Comparison of ENCODE assay signal across 19 mouse cellular contexts in genomic region chr19:46898222-46898621, GRCm38 (mm10).
A peak's percentile ranks its signal among the peaks of the same experiment; 100 is the strongest.
DNase-seq lines count a peak whose midpoint lies in the region; ATAC-seq and TF ChIP-seq lines count a peak whose summit lies in the region.
"Had no signal": no experiment of that assay in that cellular context is flagged by ENCODE, and none has a peak within 500 bp of the region (broad histone marks: within the 10 kb centered on the region; RNA-seq: fewer than 3 reads in every experiment).

No protein-coding gene starts in this region.

- no peak for DNase-seq in cerebellum, adult 2 months
- DNase-seq in layer of hippocampus, adult 2 months (ENCODE audit: low spot score in 2 of 2) = no peak
- no peak for DNase-seq in layer of hippocampus, adult 9-10 months (ENCODE audit: low spot score)
- DNase-seq in right cerebral cortex, adult 18-20 months = peak; percentile 53
- no peak for DNase-seq in right cerebral cortex, postnatal 10 days (ENCODE audit: low spot score in 2 of 2)
- DNase-seq: adrenal gland, adult 8-10 months; adrenal gland, postnatal 25 days; cerebellum, adult 11-12 months; cerebellum, adult 9-10 months; cerebellum, postnatal 14 days; gastrocnemius, postnatal 25 days; heart, adult 2 months had no signal

- H3K27me3 ChIP-seq in cerebellum, adult 2 months (ENCODE audit: control insufficient read depth, insufficient read depth, low read length) = no peaks in the 10 kb centered on the region
- H3K27me3 ChIP-seq: forebrain, embryonic 13.5 days; hindbrain, embryonic 12.5 days; hindbrain, embryonic 15.5 days had no signal

- no peak for TF ChIP-seq CTCF in cerebellum, adult 2 months (IDR thresholded peaks at IDR 0.05; ENCODE audit: borderline replicate concordance, insufficient read depth, low read depth, low read length)
- no peak for TF ChIP-seq CTCF in layer of hippocampus, adult 2 months (conservative IDR thresholded peaks at IDR 0.05)

- peaks cover 19% of the 10 kb centered on the region for H3K4me1 ChIP-seq in cerebellum, adult 2 months (ENCODE audit: control insufficient read depth, insufficient read depth, low read length)
- H3K4me1 ChIP-seq: forebrain, embryonic 10.5 days; forebrain, embryonic 13.5 days; hindbrain, embryonic 12.5 days; hindbrain, embryonic 15.5 days had no signal

- ATAC-seq in cerebellum, adult (ENCODE audit: insufficient number of reproducible peaks, low FRiP score, low TSS enrichment) = no peak
- ATAC-seq: activated CD4-positive, CD25-positive, alpha-beta regulatory T cell, adult 4 months; forebrain, embryonic 13.5 days; forebrain, embryonic 16.5 days had no signal

- H3K4me3 ChIP-seq in cerebellum, adult 2 months (replicated peaks; ENCODE audit: insufficient read depth, low read depth, low read length) = no peak overlapping the region
- no peak overlapping the region for H3K4me3 ChIP-seq in layer of hippocampus, adult 2 months
- H3K4me3 ChIP-seq: forebrain, embryonic 10.5 days; forebrain, embryonic 13.5 days; heart, adult 2 months; hindbrain, embryonic 12.5 days; hindbrain, embryonic 15.5 days had no signal

- no peak for TF ChIP-seq POLR2A in cerebellum, adult 2 months (IDR thresholded peaks at IDR 0.05; ENCODE audit: borderline replicate concordance, insufficient read depth, low read length)

- 77% methylated on average over 5 of the region's 5 CpGs for WGBS in cerebellum, adult 2 months

- peak overlapping the region; percentile 64; the same call in 1 of the 2 replicates for H3K27ac ChIP-seq in cerebellum, adult 2 months (ENCODE audit: insufficient read depth, low read length)
- peak overlapping the region; percentile 9; the same call in 1 of the 2 replicates for H3K27ac ChIP-seq in layer of hippocampus, adult 2 months
- H3K27ac ChIP-seq: forebrain, embryonic 10.5 days; forebrain, embryonic 13.5 days; hindbrain, embryonic 12.5 days; hindbrain, embryonic 15.5 days had no signal
